Mouse (Mus musculus) brown adipose tissue, adult 24 weeks (tissue): ENCODE measurements at regions not wholly inside any gene's neighbourhood (a gene's known extent, or its start where the extent isn't known, plus 50 kb on each side); places are given as distances from the start of the nearest gene placed in this dataset.
A peak's percentile ranks its signal among the peaks of the same experiment; 100 is the strongest.

Source experiments
- H3K27ac ChIP-seq: fragments of 200-500 bp; replicated peaks from 2 replicates; pipeline ENCODE4 v1.5.1; 2012; ENCODE audit warnings: low read depth, mild to moderate bottlenecking, low read length
- H3K4me1 ChIP-seq: fragments of 200-500 bp; 2 replicates; pipeline ENCODE4 v1.6.1; 2012; ENCODE audit warnings: low read length, mixed read lengths; ENCODE audit not compliant: control insufficient read depth, insufficient read depth, insufficient read length
- H3K4me3 ChIP-seq: fragments of 200-500 bp; 2 replicates; pipeline ENCODE4 v1.5.1; 2012; ENCODE audit warnings: low read depth, mild to moderate bottlenecking, low read length, moderate library complexity; ENCODE audit not compliant: insufficient read depth

DNA sequence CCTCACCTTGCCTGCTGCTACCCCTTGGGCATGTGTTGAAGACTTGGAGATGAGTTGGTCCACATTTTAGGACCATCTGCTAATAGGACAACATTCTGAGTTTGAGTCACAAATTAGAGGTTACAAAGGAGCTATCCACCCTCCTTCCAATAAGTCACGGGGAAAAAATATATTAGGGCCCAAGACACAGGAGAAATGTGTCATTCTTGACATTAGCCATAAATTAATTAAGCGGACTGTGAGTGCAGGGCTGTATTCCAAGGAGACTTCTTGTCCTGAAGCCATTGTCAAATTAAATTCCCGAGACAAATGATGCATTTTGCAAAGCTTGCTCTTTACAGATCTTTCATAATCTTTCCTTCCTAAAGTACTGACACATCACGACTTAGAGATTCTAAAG, 79.2 kb downstream of the 1700020N01Rik start:
- H3K27ac ChIP-seq, result no peak overlapping the region
- no peak overlapping the region for H3K4me3 ChIP-seq
- no peaks in the 10 kb centered on the region; the same call in 1 of the 2 replicates for H3K4me1 ChIP-seq

DNA sequence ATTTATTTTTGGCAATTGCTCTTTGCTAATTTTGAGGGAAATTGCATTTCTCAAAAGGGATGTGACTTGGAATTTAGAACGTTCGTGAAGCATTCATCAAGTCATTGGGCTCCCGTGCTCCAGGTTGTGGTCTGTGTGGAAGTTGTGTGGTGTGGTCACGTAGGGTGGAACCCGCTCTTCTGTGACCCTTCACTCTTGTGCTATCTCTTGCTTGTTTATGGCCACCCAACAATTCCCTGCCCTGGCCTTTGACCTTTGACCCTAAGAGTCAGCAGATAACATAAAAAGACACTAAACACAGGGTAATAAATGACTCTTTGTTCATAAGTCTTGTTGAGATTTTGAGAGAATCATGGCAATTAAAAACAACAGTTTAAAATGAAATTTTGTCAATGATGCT, 79.7 kb downstream of the 1700020N01Rik start:
- Histone ChIP-seq H3K4me3 (no peak overlapping the region), H3K27ac (no peak overlapping the region), H3K4me1 (peaks cover under 1% of the 10 kb centered on the region; the same call in 1 of the 2 replicates)

DNA sequence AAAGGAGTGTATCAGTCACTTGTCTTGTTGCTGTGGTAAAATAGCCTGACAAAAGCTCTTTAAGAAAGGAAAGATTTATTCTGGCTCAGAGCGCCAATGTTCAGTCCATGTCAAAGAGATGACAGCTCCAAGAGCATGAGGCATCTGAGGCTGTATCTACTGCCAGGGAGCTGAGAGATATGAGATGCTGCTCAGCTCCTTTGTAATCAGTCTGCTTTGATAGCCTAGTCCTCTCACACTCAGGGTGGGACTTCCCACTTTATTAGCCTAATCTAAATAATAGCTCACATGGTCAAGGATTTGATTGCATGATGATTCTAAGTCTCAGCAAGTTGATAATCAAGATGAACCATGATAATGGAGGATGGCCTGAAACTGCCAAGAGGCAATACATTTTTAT, 80.9 kb downstream of the 1700020N01Rik start:
- Histone ChIP-seq H3K4me3 (no peak overlapping the region), H3K4me1 (peaks cover 11% of the 10 kb centered on the region; the same call in 1 of the 2 replicates), H3K27ac (no peak overlapping the region)

DNA sequence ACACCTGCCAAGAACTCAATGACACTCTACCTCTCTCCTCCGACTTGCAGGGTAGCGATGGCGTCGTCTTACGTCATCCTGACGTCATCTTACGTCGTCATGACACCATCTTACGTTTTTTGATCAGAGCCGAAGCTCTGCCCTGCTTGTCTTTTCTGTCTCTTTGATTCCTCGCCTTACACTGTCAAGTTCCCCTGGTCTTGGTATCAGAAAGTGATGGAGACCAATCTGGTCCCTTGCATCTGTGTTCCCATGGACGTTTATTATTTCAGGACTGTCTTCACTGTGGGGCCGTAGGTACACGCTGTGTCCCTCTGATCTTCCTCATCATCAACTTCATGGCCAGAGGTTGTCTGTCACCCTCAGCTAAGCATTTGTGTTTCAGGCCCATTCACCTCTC, 82.8 kb downstream of the 1700020N01Rik start:
- Histone ChIP-seq H3K4me1 (peaks cover 13% of the 10 kb centered on the region; the same call in 1 of the 2 replicates), H3K27ac (no peak overlapping the region)

DNA sequence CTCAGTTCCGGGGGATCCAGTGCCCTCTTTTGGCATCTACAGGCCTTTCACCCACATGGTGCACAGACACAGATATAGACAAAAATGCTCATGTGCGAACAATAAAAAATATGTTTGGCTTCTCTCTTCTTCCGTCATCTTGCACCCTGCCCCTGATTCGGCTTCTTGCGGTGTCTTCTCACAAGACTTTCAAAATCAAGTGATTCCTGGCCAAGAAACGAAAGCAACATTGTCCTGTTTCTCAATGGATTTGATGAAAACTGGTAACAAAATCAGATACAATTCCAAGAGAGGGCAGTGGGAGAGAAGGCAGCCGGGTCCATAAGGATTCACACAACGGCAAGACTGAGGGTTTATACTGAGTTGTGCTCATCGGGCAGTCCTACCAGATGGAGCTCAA, 85.0 kb downstream of the 1700020N01Rik start:
- Histone ChIP-seq H3K27ac (peak overlapping the region; percentile 96), H3K4me3 (no peak overlapping the region), H3K4me1 (peaks cover 13% of the 10 kb centered on the region; the same call in 1 of the 2 replicates)

More for the DNA sequence above, 82.8 kb downstream of the 1700020N01Rik start:
- no peak overlapping the region for H3K4me3 ChIP-seq

DNA sequence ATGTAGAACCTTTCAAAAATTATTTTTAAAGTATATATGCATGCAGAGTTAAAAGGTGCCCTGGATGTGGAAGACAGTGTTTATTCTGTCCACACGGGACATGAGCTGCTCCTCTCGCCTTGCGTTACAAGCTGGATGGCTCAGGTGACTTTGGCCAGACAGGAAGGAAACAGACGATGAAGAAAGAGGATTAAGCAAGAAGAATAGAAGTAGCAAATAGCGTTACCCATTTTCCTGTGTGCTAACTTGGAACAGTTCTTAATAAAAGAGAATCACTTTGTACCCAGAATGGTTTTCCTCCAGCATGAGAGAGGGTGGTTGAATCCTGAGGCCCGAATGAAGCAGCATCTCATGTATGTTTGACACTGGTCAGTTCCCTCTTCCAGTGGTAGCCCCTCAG, 85.4 kb downstream of the 1700020N01Rik start:
- Histone ChIP-seq H3K27ac (peak overlapping the region; percentile 96), H3K4me1 (peaks cover 13% of the 10 kb centered on the region; the same call in 1 of the 2 replicates), H3K4me3 (no peak overlapping the region)

DNA sequence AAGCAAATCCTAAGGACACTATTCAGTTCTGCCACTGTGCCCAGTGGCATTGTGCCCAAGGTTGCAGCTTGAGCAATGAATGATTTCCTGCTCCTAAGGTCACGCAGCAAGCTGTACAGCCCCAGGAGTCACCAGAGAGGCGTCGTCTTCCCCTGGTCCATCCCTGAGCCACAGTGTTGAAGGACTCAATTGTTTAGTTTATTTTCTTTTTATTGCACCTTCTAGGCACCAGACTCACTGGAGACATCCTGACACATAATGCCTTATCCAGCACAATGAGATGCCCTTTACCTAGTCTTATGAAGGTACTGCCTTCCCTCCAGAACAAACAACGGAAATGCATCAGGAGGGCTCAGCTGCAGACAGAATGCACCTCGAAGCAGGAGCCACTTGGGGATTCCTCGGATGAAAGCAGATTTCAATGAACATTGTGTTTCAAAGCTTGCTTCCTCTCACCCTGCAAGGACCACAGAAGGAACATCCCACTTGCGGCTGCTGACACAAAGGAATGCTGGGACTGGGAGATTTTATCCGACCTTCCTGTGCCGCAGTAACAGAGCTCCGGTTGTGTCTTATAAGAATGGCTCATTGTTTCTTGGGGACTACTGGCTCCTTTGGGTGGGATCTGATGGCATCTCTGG, 86.0 kb downstream of the 1700020N01Rik start:
- Histone ChIP-seq H3K4me1 (peaks cover 13% of the 10 kb centered on the region; the same call in 1 of the 2 replicates), H3K27ac (peak overlapping the region; percentile 96), H3K4me3 (no peak overlapping the region)

DNA sequence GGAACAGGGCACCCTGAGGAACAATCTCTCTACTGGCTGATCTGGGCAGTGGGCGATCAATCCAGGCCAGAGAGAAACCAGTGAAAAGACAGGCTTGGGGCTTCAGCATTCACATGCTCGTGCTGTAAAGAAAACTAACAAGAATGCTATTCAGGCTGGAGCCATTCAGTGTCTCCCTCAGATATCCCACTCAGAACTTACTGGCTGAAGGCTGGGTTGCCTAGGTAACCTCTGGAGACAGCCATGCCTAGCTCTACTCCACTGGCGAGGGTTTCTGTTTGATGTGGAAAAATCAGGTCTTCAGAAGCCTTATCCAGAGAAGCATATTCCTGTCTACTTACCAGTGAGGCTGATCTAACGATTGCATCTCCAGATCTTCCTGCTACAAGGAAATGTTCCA, 87.8 kb downstream of the 1700020N01Rik start:
- no peak overlapping the region for H3K4me3 ChIP-seq
- peak overlapping the region; percentile 55 for H3K27ac ChIP-seq
- peaks cover 23% of the 10 kb centered on the region; the same call in 1 of the 2 replicates for H3K4me1 ChIP-seq

DNA sequence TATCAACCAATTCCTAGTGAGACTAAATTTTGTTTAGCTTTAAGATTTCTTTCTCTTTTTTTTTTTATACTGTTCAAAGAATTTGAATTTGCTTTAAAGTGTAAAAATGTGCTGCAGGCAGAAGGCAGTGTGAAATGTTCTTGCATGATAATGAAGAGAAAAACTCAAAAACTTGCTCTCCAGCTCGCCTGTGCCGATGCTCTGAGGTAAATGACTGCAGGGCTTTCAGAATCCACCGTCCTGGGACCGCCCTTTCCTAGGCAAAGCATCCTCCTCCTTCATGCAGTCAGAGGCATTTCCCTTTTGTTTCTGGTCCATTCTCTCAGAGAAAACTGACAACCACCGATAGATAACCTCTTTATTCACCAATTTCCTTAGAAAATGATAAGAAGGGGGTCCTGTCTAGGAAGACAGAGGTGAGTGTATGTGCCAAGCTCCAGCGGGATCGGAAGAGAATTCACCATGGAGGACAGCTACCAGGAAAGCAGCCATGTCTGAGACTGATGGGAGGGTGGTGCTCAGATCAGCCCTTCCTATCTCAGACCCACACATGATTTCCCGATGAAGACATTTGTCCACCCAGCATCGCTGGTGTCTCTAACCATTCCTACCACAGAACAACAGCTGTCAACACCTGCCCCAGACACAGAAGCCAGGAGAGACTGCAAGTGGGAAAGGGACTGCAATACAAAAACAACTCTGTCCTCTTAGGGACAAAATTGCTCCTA, 91.5 kb downstream of the 1700020N01Rik start:
- no peak overlapping the region for H3K4me3 ChIP-seq
- peak overlapping the region; percentile 88 for H3K27ac ChIP-seq
- H3K4me1 ChIP-seq, result peaks cover 17% of the 10 kb centered on the region; the same call in 1 of the 2 replicates

DNA sequence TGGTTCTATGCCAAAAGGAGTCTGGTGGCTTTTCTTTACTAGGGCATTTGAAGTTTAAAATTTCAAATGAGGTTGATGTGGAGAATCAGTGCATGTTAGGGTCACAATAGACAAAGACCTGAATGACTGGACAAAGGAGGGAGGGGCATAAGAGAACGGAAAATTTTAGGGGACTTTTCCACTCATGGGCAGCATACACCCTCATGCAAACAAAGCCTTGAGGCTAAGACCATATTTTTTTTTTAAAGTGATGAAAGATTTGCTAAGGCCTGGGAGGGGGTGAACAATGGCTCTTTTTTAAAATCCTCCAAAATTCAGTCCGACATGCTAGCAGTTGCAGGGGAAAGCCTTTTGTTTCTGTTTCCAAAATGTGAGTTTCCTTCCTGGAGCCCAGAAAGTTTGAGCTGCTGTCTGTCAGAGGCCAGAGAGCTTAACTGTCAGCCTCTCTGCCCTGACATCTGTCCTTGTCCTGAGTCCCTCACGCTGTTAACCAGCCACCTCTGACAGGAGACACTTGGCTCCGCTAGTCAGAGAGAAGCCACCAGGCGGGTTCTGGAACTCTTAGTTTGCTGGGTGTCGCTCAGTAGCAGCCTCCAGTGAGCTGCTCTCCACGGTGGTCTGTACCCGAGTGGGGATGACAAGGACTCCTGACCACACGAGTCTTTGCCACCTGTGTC, 92.3 kb downstream of the 1700020N01Rik start:
- H3K4me3 ChIP-seq, result no peak overlapping the region
- peaks cover 15% of the 10 kb centered on the region; the same call in 1 of the 2 replicates for H3K4me1 ChIP-seq
- H3K27ac ChIP-seq, result peak overlapping the region; percentile 88

DNA sequence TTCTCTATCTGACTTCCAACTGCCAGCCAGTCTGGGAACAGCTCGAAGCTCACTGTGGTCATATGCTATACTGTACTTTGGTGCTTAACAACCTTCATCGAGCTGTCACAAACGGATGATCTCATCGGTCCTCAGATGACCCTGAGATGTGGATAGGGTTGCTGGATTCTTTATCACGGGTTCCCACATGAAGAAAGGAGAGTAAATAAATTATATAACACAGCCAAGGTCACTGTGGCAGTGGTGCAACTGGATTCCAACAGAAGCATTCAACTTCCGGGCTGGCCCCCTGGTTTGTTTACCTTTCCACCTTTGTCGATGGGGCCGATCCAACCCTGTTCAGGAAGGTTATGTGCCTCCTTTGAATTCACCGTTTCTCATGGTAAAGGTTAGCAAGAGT, 93.1 kb downstream of the 1700020N01Rik start:
- Histone ChIP-seq H3K27ac (peak overlapping the region; percentile 88), H3K4me3 (no peak overlapping the region)

DNA sequence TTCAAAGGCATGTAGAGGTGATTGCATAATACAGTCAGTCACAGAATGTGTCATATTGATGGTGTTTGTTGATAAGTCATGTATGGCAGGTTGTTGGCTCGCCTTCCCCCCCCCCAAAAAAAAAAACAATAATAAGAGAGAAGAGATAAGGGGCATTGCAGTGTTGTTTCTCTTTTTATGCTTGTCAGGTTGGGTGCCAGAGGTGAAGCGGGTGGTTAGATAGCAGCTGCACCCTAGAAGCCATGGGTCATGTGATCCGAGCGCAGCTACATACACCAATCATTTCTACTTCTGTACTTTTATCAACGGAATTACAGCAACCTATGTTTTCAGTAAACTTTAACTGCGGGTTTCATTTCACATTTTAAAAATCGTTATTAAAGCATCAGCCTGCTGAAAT, 94.5 kb downstream of the 1700020N01Rik start:
- H3K27ac ChIP-seq, result no peak overlapping the region

More for the DNA sequence above, 93.1 kb downstream of the 1700020N01Rik start:
- H3K4me1 ChIP-seq, result peaks cover 15% of the 10 kb centered on the region; the same call in 1 of the 2 replicates

DNA sequence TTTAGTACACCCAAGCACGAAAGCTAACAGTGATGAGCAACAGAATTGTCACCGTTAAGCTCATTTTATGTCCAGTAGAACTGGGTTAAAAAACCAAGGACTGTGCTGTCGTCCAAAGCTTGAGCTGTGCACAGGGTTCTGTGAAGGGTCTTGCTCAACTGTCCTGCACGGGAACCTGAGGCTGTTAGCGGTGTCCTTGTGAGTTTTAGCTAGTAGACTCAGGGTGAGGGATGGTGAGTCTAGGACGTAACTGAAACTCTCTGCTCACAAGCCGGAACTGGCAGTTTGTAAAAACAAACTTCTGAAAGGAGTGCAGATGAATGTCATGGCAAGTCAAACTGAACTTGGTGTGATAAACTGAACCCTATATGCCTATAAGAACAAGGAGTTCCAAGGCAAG, 95.6 kb downstream of the 1700020N01Rik start:
- H3K4me3 ChIP-seq, result no peak overlapping the region
- H3K27ac ChIP-seq, result no peak overlapping the region
- H3K4me1 ChIP-seq, result peaks cover 15% of the 10 kb centered on the region; the same call in 1 of the 2 replicates

More for the DNA sequence above, 94.5 kb downstream of the 1700020N01Rik start:
- Histone ChIP-seq H3K4me1 (peaks cover 15% of the 10 kb centered on the region; the same call in 1 of the 2 replicates), H3K4me3 (no peak overlapping the region)

DNA sequence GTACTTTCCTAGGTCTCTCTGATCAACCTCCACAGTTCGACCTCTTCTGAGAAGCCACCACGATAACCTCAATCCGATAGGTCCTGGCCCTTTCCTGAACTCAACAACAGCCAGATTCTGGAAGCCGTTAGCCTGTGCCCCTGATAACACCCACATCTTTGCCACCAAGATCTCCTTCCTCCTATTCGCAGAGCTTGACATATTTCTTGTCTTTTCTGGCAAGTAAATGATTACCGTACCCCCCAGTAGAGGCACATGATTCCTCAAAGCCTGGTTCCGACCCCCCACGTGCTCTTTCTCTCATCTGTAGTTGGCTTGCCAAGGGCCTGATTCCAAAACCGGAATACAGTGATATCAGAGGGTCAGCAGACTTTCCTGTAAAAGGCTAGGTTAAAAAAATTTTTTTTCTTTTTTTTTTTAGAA, 96.9 kb downstream of the 1700020N01Rik start:
- no peak overlapping the region for H3K27ac ChIP-seq

DNA sequence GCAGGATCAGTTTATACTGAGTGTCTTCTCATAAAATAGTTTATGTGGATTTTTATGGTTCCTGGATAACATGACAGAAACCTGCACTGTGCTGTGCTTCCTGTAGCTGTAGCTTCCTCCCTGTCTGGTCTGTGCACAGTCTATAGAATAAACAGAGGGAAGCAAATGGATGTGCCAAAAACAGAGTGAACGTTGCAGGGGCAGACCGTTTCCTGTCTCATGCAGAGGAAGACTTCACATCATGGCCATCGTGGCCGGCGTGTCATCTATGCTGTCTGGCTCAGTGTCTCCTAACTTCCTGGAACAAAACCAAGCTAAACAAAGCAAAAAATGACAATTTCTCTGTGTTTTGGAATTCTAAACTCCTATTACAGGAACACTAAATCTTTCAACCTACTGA, 102.2 kb downstream of the 1700020N01Rik start:
- Histone ChIP-seq H3K27ac (no peak overlapping the region), H3K4me3 (no peak overlapping the region), H3K4me1 (0 out of 2 replicates have a peak, but pooled peaks cover 2% of the 10 kb centered on the region)

More for the DNA sequence above, 96.9 kb downstream of the 1700020N01Rik start:
- H3K4me3 ChIP-seq, result no peak overlapping the region
- H3K4me1 ChIP-seq, result peaks cover 12% of the 10 kb centered on the region; the same call in 1 of the 2 replicates
